Mouse (Mus musculus) hindbrain, embryonic 12.5 days (tissue): ENCODE measurements at regions not wholly inside any gene's neighbourhood (a gene's known extent, or its start where the extent isn't known, plus 50 kb on each side); places are given as distances from the start of the nearest gene placed in this dataset.

ENCODE experiments used
- ATAC-seq: fragments of 200-750 bp; cut with Nextera tagmentation; 2 replicates; pipeline ENCODE4 v1.8.0; 2017; ENCODE audit warnings: moderate TSS enrichment; ENCODE audit not compliant: low FRiP score
- H3K27ac ChIP-seq: fragments of 300-500 bp; sonication (generic); 2 replicates; pipeline ENCODE4 v1.5.1; 2016; ENCODE audit warnings: mild to moderate bottlenecking
- H3K27me3 ChIP-seq: fragments of 300-500 bp; sonication (generic); 2 replicates; pipeline ENCODE4 v1.6.1; 2016; ENCODE audit warnings: mild to moderate bottlenecking
- H3K36me3 ChIP-seq: fragments of 300-500 bp; sonication (generic); 2 replicates; pipeline ENCODE4 v1.6.1; 2016; ENCODE audit warnings: mild to moderate bottlenecking
- H3K4me1 ChIP-seq: fragments of 300-500 bp; sonication (generic); 2 replicates; pipeline ENCODE4 v1.6.1; 2016
- H3K4me2 ChIP-seq: fragments of 300-500 bp; sonication (generic); replicated peaks from 2 replicates; pipeline ENCODE4 v1.6.1; 2016; ENCODE audit warnings: mild to moderate bottlenecking
- H3K4me3 ChIP-seq: fragments of 300-500 bp; sonication (generic); 2 replicates; pipeline ENCODE4 v1.5.1; 2016; ENCODE audit warnings: mild to moderate bottlenecking
- H3K9ac ChIP-seq: fragments of 300-500 bp; sonication (generic); 2 replicates; pipeline ENCODE4 v1.6.1; 2016; ENCODE audit warnings: mild to moderate bottlenecking, moderate library complexity
- H3K9me3 ChIP-seq: fragments of 300-500 bp; sonication (generic); replicated peaks from 2 replicates; pipeline ENCODE4 v1.6.1; 2016; ENCODE audit warnings: mild to moderate bottlenecking
- WGBS: fragments of 180-500 bp; shearing (Covaris S2); methylation state at CpG from one replicate; pipeline ENCODE4 v1.1.7; 2016; 5-methylcytosine and 5-hydroxymethylcytosine counted together

DNA sequence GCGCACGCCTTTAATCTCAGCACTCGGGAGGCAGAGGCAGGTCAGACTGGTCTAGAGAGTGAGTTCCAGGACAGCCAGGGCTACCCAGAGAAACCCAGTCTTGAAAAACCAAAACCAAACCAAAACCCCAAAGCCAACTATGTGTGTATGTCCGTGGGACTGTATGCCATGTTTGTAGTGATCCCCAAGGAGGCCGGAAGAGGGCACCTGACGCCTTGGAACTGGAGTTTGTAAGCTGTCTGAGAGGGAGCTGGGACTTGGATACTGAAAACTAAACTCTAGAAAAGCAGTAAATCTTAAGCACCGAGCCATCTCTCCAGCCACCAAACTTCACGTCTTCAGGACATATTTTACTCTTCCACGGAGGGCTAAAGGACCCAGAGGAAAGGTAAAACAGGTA, 93.8 kb upstream of the Chd2 start:
- WGBS = 99% methylated on average over 9 of the region's 9 CpGs
- no peaks in the 10 kb centered on the region; the same call in 1 of the 2 replicates for H3K9me3 ChIP-seq
- H3K27me3 ChIP-seq = peaks cover 43% of the 10 kb centered on the region
- H3K4me2 ChIP-seq = no peak overlapping the region
- no peak overlapping the region for H3K4me3 ChIP-seq
- no peaks in the 10 kb centered on the region for H3K36me3 ChIP-seq
- no peak overlapping the region for H3K9ac ChIP-seq
- H3K4me1 ChIP-seq = peaks cover 15% of the 10 kb centered on the region
- H3K27ac ChIP-seq = no peak overlapping the region
- ATAC-seq = no peak

DNA sequence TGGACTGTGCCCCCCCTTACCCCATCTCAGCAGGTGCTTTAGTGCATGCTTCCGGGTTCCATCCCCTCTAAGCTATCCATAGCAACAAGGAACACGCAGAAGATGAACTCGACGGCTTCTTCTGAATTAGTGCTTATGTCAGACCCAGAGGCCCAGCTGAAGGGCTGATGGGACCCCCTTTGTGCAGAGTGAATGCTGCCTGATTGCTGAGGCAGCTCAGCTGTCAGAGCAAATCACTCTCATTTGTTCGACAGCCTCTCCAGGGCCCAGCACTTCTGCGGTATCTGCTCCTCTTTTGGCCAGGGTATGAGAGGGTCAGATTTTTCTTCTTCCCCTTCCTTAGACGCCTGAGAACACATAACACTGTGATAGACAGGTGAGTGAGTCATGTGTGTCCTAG, 89.2 kb upstream of the Chd2 start:
- H3K4me3 ChIP-seq = no peak overlapping the region
- peaks cover 4% of the 10 kb centered on the region for H3K4me1 ChIP-seq
- H3K9ac ChIP-seq = no peak overlapping the region
- no peak overlapping the region for H3K4me2 ChIP-seq
- WGBS = 30% methylated on average over 7 of the region's 7 CpGs
- ATAC-seq = peak; percentile 75
- H3K36me3 ChIP-seq = no peaks in the 10 kb centered on the region
- H3K27ac ChIP-seq = no peak overlapping the region
- H3K9me3 ChIP-seq = no peaks in the 10 kb centered on the region; the same call in 1 of the 2 replicates
- peaks cover 39% of the 10 kb centered on the region for H3K27me3 ChIP-seq

DNA sequence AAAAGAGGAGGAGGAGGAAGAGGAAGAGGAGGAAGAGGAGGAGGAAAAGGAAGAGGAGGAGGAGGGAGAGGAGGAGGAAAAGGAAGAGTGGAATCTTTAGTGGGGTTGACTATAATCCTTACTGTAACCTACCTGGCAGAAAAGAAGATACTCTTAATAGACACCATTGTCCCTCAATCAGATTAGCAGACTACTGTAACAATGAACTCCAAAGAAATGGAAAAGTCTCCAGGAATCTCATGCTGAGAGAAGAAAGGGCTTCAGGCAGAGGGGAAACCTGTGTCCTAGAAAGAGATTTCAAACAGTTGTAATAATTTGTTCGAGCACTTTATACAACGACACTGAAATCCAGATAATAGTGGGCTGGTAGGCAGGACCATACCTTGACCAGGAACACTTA, 87.6 kb upstream of the Chd2 start:
- no peak overlapping the region for H3K4me2 ChIP-seq
- no peak overlapping the region for H3K9ac ChIP-seq
- no peak for ATAC-seq
- no peaks in the 10 kb centered on the region for H3K36me3 ChIP-seq
- H3K27me3 ChIP-seq = peaks cover 25% of the 10 kb centered on the region
- peaks cover 4% of the 10 kb centered on the region for H3K4me1 ChIP-seq
- WGBS = 91% methylated on average over 2 of the region's 2 CpGs
- no peak overlapping the region for H3K27ac ChIP-seq
- no peaks in the 10 kb centered on the region; the same call in 1 of the 2 replicates for H3K9me3 ChIP-seq
- H3K4me3 ChIP-seq = no peak overlapping the region

DNA sequence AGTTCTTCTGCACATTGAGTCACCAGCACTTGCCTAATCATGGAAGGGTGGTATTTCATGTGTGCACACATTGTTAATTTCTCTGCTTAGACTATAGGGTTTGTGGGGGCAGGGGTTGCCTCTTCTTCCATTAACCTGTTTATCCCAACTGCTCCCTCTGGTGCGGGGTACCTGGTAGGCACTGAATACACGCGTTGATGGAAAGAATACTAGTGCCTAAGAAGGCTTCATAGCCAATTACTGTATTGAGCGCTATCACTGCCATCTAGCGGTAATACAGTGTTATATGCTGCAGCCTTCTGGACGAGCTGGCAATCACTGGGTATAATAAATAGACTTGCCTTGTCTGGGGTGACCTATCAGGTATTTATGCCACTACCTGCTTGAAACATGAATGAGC, 86.4 kb upstream of the Chd2 start:
- Histone ChIP-seq H3K4me3 (no peak overlapping the region), H3K27ac (no peak overlapping the region), H3K27me3 (peaks cover 20% of the 10 kb centered on the region), H3K4me1 (peaks cover 4% of the 10 kb centered on the region), H3K36me3 (no peaks in the 10 kb centered on the region), H3K4me2 (no peak overlapping the region), H3K9ac (0 out of 2 replicates have a peak overlapping the region, but pooled peaks have one; percentile 23), H3K9me3 (no peaks in the 10 kb centered on the region; the same call in 1 of the 2 replicates)
- under 1% methylated on average over 6 of the region's 6 CpGs for WGBS
- ATAC-seq = peak; percentile 77

DNA sequence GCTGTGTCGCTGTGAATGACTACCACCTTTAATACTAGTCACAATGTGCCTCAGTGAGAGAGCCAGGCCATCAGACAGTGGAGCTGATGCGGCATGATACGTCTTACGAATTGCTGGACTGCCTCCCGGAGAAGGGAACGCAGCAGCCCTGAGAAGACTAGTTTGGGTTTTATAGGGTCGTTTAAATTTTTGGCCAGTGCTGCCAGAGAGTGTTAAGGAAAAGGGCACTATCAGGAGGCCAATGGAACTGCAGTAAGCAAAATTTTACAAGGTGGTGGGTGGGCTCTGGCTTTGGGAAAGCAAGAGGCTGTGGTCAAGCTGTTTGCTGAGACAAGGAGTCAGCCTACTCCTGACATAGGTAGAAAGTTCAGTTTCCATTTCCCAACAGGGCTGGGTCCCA, 84.7 kb upstream of the Chd2 start:
- Histone ChIP-seq H3K4me3 (no peak overlapping the region), H3K27ac (no peak overlapping the region)

DNA sequence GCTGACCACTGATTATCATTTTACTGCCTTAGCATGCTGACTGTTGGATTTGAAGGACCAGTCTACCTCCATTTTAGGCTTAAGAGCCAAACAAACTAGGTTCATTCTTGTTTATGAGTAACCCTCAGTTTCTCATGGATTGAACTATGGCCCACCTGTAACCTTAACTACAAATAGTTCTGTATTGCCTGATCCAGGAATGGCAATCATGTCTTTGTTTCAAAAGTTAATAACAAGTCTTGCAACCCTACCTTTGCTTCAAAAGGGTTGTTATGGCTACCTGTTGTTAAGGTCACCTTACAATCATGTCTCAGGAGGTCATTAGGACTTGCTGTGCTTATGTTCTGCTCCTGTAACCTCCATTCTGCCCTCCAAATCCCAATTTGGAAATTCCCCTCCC, 84.0 kb upstream of the Chd2 start:
- H3K36me3 ChIP-seq = no peaks in the 10 kb centered on the region
- H3K4me1 ChIP-seq = peaks cover 1% of the 10 kb centered on the region
- H3K9ac ChIP-seq = no peak overlapping the region
- no peak overlapping the region for H3K4me3 ChIP-seq
- H3K27me3 ChIP-seq = peaks cover 14% of the 10 kb centered on the region
- ATAC-seq = no peak
- H3K4me2 ChIP-seq = no peak overlapping the region
- no peaks in the 10 kb centered on the region for H3K9me3 ChIP-seq
- H3K27ac ChIP-seq = no peak overlapping the region

More for the DNA sequence above, 84.7 kb upstream of the Chd2 start:
- H3K4me2 ChIP-seq = no peak overlapping the region
- ATAC-seq = no peak
- H3K9ac ChIP-seq = no peak overlapping the region
- H3K4me1 ChIP-seq = peaks cover 4% of the 10 kb centered on the region
- WGBS = 88% methylated on average over 7 of the region's 7 CpGs
- peaks cover 14% of the 10 kb centered on the region for H3K27me3 ChIP-seq
- H3K36me3 ChIP-seq = no peaks in the 10 kb centered on the region
- no peaks in the 10 kb centered on the region for H3K9me3 ChIP-seq

DNA sequence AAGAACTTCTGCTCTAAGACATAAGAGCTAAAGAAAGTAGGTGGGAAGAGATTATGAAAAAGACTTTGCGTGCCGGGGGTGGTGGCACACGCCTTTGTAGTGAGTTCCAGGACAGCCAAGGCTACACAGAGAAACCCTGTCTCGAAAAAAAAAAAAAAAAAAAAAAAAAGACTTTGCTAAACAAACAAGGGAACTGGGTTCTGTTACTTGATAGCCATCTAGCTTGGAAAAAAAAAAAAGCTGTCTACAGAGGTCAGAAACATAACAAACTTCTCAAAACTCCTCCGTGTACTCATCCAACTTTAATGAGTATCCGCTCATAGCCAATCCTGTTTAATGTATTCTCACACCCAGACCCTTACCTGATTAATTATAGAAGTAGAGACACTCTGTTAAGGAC, 83.4 kb upstream of the Chd2 start:
- Histone ChIP-seq H3K9me3 (no peaks in the 10 kb centered on the region), H3K36me3 (no peaks in the 10 kb centered on the region), H3K4me3 (no peak overlapping the region), H3K4me2 (no peak overlapping the region), H3K9ac (no peak overlapping the region), H3K27me3 (peaks cover 13% of the 10 kb centered on the region), H3K4me1 (no peaks in the 10 kb centered on the region), H3K27ac (no peak overlapping the region)
- WGBS = 73% methylated on average over 6 of the region's 6 CpGs
- ATAC-seq = no peak

DNA sequence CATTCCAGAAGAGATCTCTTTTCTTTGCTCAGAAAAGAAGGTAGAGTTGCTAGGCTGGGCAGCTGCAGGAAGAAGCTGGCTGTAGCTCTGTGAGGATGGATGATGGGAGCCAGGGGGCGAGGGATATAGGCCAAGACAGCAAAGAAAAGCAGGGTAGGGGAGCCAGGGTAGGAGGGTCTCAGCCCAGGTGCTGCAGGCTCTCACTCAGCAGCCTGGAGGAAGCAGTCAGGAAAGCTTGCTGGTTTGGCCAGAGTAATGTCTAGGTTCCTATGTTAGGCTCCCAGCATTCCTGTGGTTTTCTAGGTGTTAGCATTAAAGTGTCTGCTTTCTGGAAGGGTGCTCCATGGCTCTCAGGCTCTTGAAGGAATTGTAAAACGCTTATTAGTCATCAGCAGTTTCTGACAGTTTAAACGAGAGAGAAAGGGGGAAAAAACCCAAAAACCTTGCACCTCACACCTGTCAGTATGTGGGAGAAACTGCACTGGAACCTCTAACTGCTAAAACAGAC, 82.5 kb upstream of the Chd2 start:
- Histone ChIP-seq H3K27me3 (peaks cover 4% of the 10 kb centered on the region; the same call in 1 of the 2 replicates), H3K9ac (no peak overlapping the region), H3K27ac (no peak overlapping the region), H3K4me2 (no peak overlapping the region), H3K9me3 (no peaks in the 10 kb centered on the region), H3K4me1 (peaks cover under 1% of the 10 kb centered on the region; the same call in 1 of the 2 replicates), H3K36me3 (no peaks in the 10 kb centered on the region), H3K4me3 (no peak overlapping the region)
- whole genome bisulfite sequencing = 77% methylated on average over 3 of the region's 3 CpGs
- ATAC-seq = no peak

DNA sequence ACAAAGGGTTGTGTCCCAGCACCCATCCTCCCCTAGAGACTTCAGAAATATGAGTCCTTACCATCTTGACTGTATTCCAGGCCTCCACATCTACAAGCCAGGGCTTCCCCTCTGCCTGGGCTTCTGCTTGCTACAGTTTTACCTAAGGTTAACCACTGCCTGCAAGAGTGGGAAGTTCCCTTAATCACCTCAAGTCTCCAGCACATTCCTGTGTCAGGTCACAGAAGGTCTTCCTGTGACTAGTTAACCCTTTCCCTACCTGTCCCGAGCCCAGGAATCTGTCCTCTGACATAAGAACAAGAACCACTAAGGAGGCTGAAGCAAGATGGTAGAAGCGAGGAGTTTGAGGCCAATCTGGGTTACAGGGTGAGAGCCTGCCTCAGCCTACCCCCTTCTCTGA, 80.8 kb upstream of the Chd2 start:
- H3K9me3 ChIP-seq = no peaks in the 10 kb centered on the region
- H3K36me3 ChIP-seq = no peaks in the 10 kb centered on the region
- H3K4me3 ChIP-seq = no peak overlapping the region
- 72% methylated on average over 2 of the region's 2 CpGs for WGBS
- no peak for ATAC-seq
- no peak overlapping the region for H3K9ac ChIP-seq
- H3K27ac ChIP-seq = no peak overlapping the region
- H3K4me1 ChIP-seq = peaks cover 5% of the 10 kb centered on the region; the same call in 1 of the 2 replicates
- no peaks in the 10 kb centered on the region for H3K27me3 ChIP-seq
- H3K4me2 ChIP-seq = no peak overlapping the region

DNA sequence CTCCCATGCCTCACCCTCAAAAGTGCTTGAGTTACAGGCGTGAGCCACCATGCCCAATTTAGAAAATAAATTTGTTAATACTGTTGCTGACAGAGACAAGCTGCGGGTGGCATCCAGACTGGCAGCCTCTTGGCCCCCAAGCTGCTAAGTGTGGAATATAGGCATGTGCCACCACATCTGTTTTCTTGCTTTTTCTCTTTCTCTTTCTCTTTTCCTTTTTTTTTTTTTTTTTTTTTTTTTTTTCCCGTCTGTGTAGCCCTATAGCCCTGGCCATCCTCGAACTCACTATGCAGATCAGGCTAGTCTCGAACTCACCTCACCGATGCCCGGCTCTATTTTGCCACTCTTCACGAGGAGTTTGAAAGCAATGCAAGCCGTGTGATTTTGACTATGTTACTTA, 78.7 kb upstream of the Chd2 start:
- Histone ChIP-seq H3K4me3 (no peak overlapping the region), H3K9ac (no peak overlapping the region), H3K4me1 (peaks cover 15% of the 10 kb centered on the region), H3K4me2 (no peak overlapping the region), H3K27ac (no peak overlapping the region), H3K9me3 (no peaks in the 10 kb centered on the region), H3K36me3 (no peaks in the 10 kb centered on the region), H3K27me3 (no peaks in the 10 kb centered on the region)
- no peak for ATAC-seq
- WGBS = 94% methylated on average over 9 of the region's 9 CpGs

DNA sequence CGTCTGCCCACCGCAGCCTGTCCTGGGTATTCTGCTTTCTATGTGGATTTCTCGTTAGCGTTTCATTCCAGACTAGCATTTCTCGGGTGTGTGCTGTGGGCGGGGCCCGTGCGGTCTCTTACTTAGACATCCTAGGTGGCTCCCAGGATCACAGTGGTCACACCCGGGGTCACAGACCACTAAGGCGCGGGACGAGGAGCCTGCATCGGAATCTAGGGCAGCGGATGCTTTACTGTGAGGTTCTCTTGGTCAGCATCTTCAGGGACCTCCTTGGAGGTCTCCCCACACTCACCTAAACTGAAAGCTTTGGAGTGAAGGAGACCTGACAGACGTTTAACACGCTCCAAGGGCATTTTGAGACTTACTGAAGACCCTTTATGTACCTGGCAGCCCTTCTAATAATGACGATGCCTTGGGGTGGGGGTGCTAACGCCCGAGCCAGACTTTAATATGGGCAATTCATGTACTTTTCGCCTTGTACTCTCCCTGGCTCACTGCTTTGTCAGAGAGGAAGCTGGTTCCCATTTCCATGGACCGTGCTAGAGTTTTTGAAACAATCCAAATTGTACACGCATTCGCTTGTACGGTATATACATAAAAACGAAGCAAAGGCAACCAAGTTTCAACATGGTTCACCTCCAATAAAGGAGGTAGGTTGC, 77.3 kb upstream of the Chd2 start:
- Histone ChIP-seq H3K9ac (peak overlapping the region; percentile 95), H3K4me2 (peak overlapping the region; percentile 77), H3K36me3 (no peaks in the 10 kb centered on the region), H3K4me3 (peak overlapping the region; percentile 60), H3K27ac (peak overlapping the region; percentile 100), H3K4me1 (peaks cover 19% of the 10 kb centered on the region), H3K9me3 (no peaks in the 10 kb centered on the region), H3K27me3 (no peaks in the 10 kb centered on the region)
- peak; percentile 64 for ATAC-seq
- WGBS = 14% methylated on average over 25 of the region's 25 CpGs

DNA sequence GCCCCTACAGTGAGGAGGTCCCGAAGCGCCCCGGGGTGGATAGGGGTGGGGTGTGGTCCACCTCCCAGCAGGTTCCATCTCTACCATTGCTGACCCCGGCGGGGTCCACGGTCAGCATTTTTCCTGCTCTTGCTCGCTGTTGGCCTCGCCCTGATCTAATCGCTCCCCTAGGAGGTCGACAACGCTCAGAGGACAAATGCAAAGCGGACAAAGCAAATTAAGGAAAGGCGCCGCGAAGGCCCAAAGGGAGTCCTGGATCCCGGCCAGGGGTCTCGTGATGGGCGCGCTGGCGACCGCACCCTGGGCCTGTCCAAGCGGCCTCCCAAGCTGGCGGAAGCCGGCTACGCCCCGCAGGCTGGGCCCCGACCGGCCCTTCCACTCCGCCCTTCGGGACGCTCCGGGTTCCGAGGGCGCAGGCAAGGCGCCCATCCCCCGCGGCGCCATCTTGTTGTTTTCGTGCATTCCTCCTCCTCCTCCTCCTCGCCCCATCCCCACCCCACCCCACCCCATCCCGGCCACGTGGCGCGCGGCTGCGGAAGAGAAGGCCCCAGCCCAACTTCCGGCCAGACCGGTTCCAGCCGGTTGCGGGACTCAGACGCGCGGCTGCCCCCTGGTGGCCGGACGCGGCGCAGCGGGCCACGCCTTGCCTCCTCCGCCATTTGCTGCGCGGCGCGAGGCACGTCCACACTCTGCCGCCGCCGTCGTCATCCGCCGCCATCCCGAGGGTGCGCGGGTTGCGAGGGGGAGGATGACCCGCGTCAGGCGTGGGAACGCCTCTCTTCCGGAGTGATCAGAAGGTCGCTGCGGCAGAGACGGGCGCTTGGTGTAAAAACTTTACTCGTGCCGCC, 76.5 kb upstream of the Chd2 start:
- Histone ChIP-seq H3K9ac (peak overlapping the region; percentile 95), H3K4me1 (peaks cover 19% of the 10 kb centered on the region), H3K36me3 (no peaks in the 10 kb centered on the region), H3K4me2 (peak overlapping the region; percentile 77), H3K4me3 (peak overlapping the region; percentile 60), H3K27me3 (no peaks in the 10 kb centered on the region), H3K27ac (peak overlapping the region; percentile 100), H3K9me3 (no peaks in the 10 kb centered on the region)
- peak; percentile 96 for ATAC-seq
- WGBS = under 1% methylated on average over 85 of the region's 86 CpGs
